Mouse (Mus musculus) inflammation-experienced regulatory T-cells (primary cell): Measurements from ENCODE around the gene Gm13278. TPM values are rescaled to one million over a fixed set of nuclear protein-coding genes. Genes with fewer than 3 reads are reported as not detected.

Experiments
- polyA plus RNA-seq, 2 experiments: library from polyadenylated mRNA; unstranded; fragments of 100-300 nt; shearing (Covaris generic); gene quantifications; one replicate each; pipeline ENCODE4 v1.2.1; 2017

The Gm13278 gene
- polyA plus RNA-seq = not detected

DNA sequence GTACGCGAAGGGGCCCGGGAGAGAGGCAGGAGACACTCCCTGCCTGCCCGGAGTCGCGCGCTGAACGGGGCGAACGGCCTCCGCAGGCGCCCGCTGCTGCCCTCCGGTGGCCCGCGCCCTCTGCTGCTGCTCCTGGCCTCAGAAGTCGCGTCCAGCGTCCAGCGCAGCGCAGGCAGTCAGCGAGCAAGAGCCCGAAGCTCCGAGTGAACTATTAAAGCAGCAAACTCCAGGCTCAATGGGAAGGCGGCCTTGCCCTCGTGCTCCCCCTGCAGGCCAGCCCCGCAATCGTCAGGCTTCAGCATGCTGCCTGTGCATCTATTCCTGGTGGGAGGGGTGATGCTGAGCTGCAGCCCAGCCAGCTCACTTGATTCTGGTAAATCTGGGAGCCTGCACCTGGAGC is at the start of gene Gm13278:
Gm13278 (plus strand) TSS at position 301 of the 400 bp plus-strand sequence.

DNA sequence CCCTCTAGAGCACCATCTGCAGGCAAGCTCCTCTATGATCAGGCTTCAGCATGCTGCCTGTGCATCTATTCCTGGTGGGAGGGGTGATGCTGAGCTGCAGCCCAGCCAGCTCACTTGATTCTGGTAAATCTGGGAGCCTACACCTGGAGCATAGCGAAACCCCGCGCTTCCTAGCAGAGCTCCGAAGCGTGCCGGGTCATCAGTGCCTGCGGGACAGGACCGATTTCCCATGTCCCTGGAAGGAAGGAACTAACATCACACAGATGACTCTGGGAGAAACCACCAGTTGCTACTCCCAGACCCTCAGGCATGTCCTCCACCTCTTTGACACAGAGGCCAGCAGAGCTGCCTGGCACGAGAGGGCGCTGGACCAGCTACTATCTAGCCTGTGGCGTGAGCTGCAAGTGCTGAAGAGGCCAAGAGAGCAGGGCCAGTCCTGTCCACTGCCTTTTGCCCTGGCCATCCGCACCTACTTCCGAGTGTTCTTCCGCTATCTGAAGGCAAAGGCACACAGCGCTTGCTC is 36.5 kb upstream of the Gm13278 start, which contains the start of gene Gm13271:
Gm13271 (plus strand) TSS at position 51 of the 523 bp plus-strand sequence.

DNA sequence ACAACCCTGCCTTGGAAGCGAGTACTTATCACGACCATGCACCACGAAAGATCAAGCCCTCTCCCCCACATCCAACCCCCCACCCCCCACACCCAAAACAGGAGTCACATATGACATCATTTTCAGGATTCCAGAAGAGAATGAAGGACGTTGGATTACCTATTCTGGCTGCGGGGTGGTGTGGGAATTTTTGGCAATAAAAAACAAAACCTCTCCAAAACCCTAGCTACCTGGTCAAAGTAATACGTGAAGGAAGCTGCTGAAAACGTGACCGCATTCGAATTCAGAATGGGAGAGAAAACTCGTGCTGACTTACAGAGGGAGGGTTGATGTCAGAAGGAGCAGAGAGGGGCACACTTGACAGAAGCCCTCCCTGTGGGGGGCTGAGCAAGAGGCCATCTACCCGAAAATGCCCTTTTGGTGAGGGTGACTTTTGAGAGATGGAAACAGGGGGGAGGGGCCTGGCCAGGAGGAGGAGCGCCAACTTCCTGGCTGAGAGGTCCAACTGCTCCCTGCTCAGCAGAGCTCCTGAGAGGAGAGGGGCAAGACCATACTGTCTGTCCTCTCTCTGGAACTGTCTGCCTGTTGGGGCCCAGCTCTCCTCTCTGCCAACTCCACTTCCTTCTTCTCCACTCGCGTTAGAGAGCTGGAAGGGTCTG is 31.6 kb upstream of the Gm13278 start, which contains the start of gene Gm13283:
Gm13283 (plus strand) TSS at position 510 of the 659 bp plus-strand sequence.

DNA sequence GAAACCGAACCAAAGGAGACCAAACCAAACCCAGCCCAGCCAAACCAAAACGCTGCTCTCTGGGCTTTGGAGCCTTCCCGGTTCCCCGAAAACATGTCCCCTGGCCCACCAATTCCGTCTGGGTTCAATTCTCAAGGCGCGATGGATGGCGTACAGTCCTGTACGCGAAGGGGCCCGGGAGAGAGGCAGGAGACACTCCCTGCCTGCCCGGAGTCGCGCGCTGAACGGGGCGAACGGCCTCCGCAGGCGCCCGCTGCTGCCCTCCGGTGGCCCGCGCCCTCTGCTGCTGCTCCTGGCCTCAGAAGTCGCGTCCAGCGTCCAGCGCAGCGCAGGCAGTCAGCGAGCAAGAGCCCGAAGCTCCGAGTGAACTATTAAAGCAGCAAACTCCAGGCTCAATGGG is 17.8 kb upstream of the Gm13278 start, which contains the start of gene Gm13290:
Gm13290 (plus strand) TSS at position 301 of the 400 bp plus-strand sequence.

DNA sequence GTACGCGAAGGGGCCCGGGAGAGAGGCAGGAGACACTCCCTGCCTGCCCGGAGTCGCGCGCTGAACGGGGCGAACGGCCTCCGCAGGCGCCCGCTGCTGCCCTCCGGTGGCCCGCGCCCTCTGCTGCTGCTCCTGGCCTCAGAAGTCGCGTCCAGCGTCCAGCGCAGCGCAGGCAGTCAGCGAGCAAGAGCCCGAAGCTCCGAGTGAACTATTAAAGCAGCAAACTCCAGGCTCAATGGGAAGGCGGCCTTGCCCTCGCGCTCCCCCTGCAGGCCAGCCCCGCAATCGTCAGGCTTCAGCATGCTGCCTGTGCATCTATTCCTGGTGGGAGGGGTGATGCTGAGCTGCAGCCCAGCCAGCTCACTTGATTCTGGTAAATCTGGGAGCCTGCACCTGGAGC is 14.7 kb upstream of the Gm13278 start, which contains the start of gene Gm13289:
Gm13289 (plus strand) TSS at position 301 of the 400 bp plus-strand sequence.

DNA sequence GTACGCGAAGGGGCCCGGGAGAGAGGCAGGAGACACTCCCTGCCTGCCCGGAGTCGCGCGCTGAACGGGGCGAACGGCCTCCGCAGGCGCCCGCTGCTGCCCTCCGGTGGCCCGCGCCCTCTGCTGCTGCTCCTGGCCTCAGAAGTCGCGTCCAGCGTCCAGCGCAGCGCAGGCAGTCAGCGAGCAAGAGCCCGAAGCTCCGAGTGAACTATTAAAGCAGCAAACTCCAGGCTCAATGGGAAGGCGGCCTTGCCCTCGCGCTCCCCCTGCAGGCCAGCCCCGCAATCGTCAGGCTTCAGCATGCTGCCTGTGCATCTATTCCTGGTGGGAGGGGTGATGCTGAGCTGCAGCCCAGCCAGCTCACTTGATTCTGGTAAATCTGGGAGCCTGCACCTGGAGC is 11.8 kb upstream of the Gm13278 start, which contains the start of gene Gm13272:
Gm13272 (plus strand) TSS at position 301 of the 400 bp plus-strand sequence.

DNA sequence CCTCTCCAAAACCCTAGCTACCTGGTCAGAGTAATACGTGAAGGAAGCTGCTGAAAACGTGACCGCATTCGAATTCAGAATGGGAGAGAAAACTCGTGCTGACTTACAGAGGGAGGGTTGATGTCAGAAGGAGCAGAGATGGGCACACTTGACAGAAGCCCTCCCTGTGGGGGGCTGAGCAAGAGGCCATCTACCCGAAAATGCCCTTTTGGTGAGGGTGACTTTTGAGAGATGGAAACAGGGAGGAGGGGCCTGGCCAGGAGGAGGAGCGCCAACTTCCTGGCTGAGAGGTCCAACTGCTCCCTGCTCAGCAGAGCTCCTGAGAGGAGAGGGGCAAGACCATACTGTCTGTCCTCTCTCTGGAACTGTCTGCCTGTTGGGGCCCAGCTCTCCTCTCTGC is 9.5 kb upstream of the Gm13278 start, which contains the start of gene Ifnz:
Ifnz (plus strand) TSS at position 301 of the 400 bp plus-strand sequence.

DNA sequence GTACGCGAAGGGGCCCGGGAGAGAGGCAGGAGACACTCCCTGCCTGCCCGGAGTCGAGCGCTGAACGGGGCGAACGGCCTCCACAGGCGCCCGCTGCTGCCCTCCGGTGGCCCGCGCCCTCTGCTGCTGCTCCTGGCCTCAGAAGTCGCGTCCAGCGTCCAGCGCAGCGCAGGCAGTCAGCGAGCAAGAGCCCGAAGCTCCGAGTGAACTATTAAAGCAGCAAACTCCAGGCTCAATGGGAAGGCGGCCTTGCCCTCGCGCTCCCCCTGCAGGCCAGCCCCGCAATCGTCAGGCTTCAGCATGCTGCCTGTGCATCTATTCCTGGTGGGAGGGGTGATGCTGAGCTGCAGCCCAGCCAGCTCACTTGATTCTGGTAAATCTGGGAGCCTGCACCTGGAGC is 5.9 kb upstream of the Gm13278 start, which contains the start of gene Gm13276:
Gm13276 (plus strand) TSS at position 301 of the 400 bp plus-strand sequence.

DNA sequence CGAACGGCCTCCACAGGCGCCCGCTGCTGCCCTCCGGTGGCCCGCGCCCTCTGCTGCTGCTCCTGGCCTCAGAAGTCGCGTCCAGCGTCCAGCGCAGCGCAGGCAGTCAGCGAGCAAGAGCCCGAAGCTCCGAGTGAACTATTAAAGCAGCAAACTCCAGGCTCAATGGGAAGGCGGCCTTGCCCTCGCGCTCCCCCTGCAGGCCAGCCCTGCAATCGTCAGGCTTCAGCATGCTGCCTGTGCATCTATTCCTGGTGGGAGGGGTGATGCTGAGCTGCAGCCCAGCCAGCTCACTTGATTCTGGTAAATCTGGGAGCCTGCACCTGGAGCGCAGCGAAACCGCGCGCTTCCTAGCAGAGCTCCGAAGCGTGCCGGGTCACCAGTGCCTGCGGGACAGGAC is 2.9 kb upstream of the Gm13278 start, which contains the start of gene Gm13277:
Gm13277 (plus strand) TSS at position 231 of the 400 bp plus-strand sequence.

DNA sequence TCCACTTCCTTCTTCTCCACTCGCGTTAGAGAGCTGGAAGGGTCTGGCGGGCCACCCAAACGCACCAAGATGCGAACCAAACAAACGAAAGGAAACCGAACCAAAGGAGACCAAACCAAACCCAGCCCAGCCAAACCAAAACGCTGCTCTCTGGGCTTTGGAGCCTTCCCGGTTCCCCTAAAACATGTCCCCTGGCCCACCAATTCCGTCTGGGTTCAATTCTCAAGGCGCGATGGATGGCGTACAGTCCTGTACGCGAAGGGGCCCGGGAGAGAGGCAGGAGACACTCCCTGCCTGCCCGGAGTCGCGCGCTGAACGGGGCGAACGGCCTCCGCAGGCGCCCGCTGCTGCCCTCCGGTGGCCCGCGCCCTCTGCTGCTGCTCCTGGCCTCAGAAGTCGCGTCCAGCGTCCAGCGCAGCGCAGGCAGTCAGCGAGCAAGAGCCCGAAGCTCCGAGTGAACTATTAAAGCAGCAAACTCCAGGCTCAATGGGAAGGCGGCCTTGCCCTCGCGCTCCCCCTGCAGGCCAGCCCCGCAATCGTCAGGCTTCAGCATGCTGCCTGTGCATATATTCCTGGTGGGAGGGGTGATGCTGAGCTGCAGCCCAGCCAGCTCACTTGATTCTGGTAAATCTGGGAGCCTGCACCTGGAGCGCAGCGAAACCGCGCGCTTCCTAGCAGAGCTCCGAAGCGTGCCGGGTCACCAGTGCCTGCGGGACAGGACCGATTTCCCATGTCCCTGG is 2.8 kb downstream of the Gm13278 start, which contains the start of gene Gm13275:
Gm13275 (plus strand) TSS at position 552 of the 740 bp plus-strand sequence.

DNA sequence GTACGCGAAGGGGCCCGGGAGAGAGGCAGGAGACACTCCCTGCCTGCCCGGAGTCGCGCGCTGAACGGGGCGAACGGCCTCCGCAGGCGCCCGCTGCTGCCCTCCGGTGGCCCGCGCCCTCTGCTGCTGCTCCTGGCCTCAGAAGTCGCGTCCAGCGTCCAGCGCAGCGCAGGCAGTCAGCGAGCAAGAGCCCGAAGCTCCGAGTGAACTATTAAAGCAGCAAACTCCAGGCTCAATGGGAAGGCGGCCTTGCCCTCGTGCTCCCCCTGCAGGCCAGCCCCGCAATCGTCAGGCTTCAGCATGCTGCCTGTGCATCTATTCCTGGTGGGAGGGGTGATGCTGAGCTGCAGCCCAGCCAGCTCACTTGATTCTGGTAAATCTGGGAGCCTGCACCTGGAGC is 5.7 kb downstream of the Gm13278 start, which contains the start of gene Gm13279:
Gm13279 (plus strand) TSS at position 301 of the 400 bp plus-strand sequence.

DNA sequence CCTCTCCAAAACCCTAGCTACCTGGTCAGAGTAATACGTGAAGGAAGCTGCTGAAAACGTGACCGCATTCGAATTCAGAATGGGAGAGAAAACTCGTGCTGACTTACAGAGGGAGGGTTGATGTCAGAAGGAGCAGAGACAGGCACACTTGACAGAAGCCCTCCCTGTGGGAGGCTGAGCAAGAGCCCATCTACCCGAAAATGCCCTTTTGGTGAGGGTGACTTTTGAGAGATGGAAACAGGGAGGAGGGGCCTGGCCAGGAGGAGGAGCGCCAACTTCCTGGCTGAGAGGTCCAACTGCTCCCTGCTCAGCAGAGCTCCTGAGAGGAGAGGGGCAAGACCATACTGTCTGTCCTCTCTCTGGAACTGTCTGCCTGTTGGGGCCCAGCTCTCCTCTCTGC is 8.0 kb downstream of the Gm13278 start, which contains the start of gene Gm13285:
Gm13285 (plus strand) TSS at position 301 of the 400 bp plus-strand sequence.

DNA sequence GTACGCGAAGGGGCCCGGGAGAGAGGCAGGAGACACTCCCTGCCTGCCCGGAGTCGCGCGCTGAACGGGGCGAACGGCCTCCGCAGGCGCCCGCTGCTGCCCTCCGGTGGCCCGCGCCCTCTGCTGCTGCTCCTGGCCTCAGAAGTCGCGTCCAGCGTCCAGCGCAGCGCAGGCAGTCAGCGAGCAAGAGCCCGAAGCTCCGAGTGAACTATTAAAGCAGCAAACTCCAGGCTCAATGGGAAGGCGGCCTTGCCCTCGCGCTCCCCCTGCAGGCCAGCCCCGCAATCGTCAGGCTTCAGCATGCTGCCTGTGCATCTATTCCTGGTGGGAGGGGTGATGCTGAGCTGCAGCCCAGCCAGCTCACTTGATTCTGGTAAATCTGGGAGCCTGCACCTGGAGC is 11.6 kb downstream of the Gm13278 start, which contains the start of gene Gm13287:
Gm13287 (plus strand) TSS at position 301 of the 400 bp plus-strand sequence.

DNA sequence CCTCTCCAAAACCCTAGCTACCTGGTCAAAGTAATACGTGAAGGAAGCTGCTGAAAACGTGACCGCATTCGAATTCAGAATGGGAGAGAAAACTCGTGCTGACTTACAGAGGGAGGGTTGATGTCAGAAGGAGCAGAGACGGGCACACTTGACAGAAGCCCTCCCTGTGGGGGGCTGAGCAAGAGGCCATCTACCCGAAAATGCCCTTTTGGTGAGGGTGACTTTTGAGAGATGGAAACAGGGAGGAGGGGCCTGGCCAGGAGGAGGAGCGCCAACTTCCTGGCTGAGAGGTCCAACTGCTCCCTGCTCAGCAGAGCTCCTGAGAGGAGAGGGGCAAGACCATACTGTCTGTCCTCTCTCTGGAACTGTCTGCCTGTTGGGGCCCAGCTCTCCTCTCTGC is 13.9 kb downstream of the Gm13278 start, which contains the start of gene Gm13288:
Gm13288 (plus strand) TSS at position 301 of the 400 bp plus-strand sequence.

DNA sequence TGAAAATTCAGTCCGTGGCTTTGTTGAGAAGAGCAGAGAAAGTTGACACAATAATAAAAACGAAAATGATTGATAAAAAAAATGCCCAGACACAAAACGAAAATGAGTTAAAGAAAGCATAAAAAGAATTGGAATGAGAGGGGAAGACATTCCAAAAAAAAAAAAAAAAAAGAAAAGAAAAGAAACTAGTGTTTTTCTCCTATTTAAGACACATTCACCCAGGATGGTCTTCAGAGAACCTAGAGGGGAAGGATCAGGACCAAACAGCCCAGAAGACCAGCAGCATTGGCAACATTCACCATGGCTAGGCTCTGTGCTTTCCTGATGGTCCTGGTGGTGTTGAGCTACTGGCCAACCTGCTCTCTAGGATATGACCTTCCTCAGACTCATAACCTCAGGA is 24.6 kb downstream of the Gm13278 start, which contains the start of gene Ifna7:
Ifna7 (plus strand) TSS at position 301 of the 400 bp plus-strand sequence.

DNA sequence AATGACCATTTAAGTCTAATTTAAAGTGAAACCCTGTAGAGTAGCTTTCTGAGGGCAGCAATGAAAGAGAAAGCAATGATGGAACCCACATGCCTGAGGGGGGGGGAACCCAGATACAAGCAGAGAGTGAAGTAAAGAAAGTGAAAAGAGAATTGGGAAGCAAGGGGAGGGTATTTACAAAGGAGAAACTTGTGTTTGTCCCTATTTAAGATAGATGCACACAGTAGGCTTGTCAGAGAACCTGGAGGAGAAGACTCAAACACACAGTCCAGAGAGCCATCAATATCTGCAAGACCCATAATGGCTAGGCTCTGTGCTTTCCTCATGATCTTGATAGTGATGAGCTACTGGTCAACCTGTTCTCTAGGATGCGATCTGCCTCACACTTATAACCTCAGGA is 28.3 kb downstream of the Gm13278 start, which contains the start of gene Ifna11:
Ifna11 (plus strand) TSS at position 301 of the 400 bp plus-strand sequence.

DNA sequence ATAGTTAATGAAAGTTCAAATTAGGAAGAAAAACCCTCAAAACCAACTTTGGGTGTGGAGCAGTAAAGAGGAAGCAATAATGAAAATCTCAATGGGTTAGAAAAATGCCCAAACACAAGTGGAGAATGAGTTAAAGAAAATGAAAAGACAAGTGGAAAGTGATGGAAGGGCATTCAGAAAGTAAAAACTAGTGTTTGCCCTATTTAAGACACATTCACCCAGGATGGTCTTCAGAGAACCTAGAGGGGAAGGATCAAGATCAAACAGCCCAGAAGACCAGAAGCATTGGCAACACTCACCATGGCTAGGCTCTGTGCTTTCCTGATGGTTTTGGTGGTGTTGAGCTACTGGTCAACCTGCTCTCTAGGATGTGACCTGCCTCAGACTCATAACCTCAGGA is 35.8 kb downstream of the Gm13278 start, which contains the start of gene Ifna6:
Ifna6 (plus strand) TSS at position 301 of the 400 bp plus-strand sequence.

DNA sequence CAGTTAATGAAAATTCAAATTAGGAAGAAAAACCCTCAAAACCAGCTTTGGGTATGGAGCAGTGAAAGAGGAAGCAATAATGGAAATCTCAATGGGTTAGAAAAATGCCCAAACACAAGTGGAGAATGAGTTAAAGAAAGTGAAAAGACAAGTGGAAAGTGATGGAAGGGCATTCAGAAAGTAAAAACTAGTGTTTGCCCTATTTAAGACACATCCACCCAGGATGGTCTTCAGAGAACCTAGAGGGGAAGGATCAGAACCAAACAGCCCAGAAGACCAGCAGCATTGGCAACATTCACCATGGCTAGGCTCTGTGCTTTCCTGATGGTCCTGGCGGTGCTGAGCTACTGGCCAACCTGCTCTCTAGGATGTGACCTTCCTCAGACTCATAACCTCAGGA is 43.9 kb downstream of the Gm13278 start, which contains the start of gene Ifna5:
Ifna5 (plus strand) TSS at position 301 of the 400 bp plus-strand sequence.

DNA sequence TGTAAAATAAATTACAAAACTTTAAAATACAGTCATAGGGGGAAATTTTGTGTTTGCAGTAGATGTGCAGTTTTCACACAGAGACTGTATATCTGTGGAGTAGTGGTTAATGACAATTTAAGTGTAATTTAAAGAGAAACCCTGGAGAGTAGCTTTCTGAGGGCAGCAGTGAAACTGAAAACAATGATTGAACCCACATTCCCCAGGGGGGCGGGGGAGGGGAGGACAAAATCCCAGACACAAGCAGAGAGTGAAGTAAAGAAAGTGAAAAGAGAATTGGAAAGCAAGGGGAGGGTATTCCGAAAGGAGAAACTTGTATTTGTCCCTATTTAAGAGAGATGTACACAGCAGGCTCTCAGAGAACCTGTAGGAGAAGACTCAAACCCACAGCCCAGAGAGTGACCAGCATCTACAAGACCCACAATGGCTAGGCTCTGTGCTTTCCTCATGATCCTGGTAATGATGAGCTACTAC is 50.1 kb downstream of the Gm13278 start, which contains the start of gene Ifna4:
Ifna4 (plus strand) TSS at position 424 of the 474 bp plus-strand sequence.

